Mouse (Mus musculus) hindbrain, embryonic 10.5 days (tissue): Measurements from ENCODE around the gene Hdac4. TPM values are rescaled to one million over a fixed set of nuclear protein-coding genes. Genes with fewer than 3 reads are reported as not detected.

Experiments
- DNase-seq: peaks from one replicate; pipeline ENCODE4 v3.0.0-alpha.2; 2017; ENCODE audit warnings: low spot score
- H3K27ac ChIP-seq: fragments of 300-500 bp; sonication (generic); 2 replicates; pipeline ENCODE4 v1.5.1; 2016; ENCODE audit warnings: mild to moderate bottlenecking, moderate library complexity
- H3K27me3 ChIP-seq: fragments of 300-500 bp; sonication (generic); 2 replicates; pipeline ENCODE4 v1.6.1; 2016; ENCODE audit warnings: mild to moderate bottlenecking; ENCODE audit not compliant: poor library complexity, insufficient read depth, severe bottlenecking
- H3K36me3 ChIP-seq: fragments of 300-500 bp; sonication (generic); 2 replicates; pipeline ENCODE4 v1.6.1; 2016; ENCODE audit warnings: mild to moderate bottlenecking, moderate library complexity
- H3K4me1 ChIP-seq: fragments of 300-500 bp; sonication (generic); replicated peaks from 2 replicates; pipeline ENCODE4 v1.6.1; 2016; ENCODE audit warnings: mild to moderate bottlenecking
- H3K4me3 ChIP-seq: fragments of 300-500 bp; sonication (generic); 2 replicates; pipeline ENCODE4 v1.5.1; 2016; ENCODE audit warnings: mild to moderate bottlenecking, moderate library complexity
- H3K9me3 ChIP-seq: fragments of 300-500 bp; sonication (generic); 2 replicates; pipeline ENCODE4 v1.6.1; 2016; ENCODE audit warnings: mild to moderate bottlenecking, moderate library complexity
- WGBS: fragments of 180-500 bp; shearing (Covaris S2); methylation state at CpG from one replicate; pipeline ENCODE4 v1.1.7; 2016; 5-methylcytosine and 5-hydroxymethylcytosine counted together
- polyA plus RNA-seq: library from polyadenylated mRNA; unstranded; fragments of >200 nt; fragmentation: Nextera tagmentation; extraction: Ambion mirVana; gene quantifications from 2 replicates; pipeline ENCODE4 v1.2.1, GENCODE M21; 2016

The Hdac4 gene
- polyA plus RNA-seq, 1 experiment from 2014 or later, result 20.8 TPM

- Histone ChIP-seq H3K9me3 (no peaks in the 10 kb centered on the region), H3K4me3 (no peak overlapping the region), H3K27me3 (no peaks in the 10 kb centered on the region), H3K4me1 (peaks cover 8% of the 10 kb centered on the region), H3K36me3 (peaks cover 87% of the 10 kb centered on the region), H3K27ac (no peak overlapping the region)
- no peak for DNase-seq
- 66% methylated on average over 1 of the region's 1 CpGs for WGBS
These were observed 214.1 kb downstream of the Hdac4 start for GRCm38 (mm10) chr1:91981381-91981780.

GRCm38 (mm10) chr1:91978443-91978842, 217.1 kb downstream of the Hdac4 start:
- WGBS, result 67% methylated on average over 3 of the region's 3 CpGs
- Histone ChIP-seq H3K9me3 (no peaks in the 10 kb centered on the region), H3K4me1 (peaks cover 8% of the 10 kb centered on the region), H3K27me3 (no peaks in the 10 kb centered on the region), H3K27ac (no peak overlapping the region), H3K4me3 (no peak overlapping the region), H3K36me3 (peaks cover 89% of the 10 kb centered on the region)
- DNase-seq, result peak; percentile 35

GRCm38 (mm10) chr1:91968710-91969379, 226.7 kb downstream of the Hdac4 start:
- Histone ChIP-seq H3K27ac (peak overlapping the region; percentile 42), H3K9me3 (no peaks in the 10 kb centered on the region), H3K4me3 (no peak overlapping the region), H3K36me3 (peaks cover 98% of the 10 kb centered on the region), H3K27me3 (no peaks in the 10 kb centered on the region), H3K4me1 (no peaks in the 10 kb centered on the region)
- peak; percentile 62 for DNase-seq
- 67% methylated on average over 5 of the region's 5 CpGs for WGBS

DNA sequence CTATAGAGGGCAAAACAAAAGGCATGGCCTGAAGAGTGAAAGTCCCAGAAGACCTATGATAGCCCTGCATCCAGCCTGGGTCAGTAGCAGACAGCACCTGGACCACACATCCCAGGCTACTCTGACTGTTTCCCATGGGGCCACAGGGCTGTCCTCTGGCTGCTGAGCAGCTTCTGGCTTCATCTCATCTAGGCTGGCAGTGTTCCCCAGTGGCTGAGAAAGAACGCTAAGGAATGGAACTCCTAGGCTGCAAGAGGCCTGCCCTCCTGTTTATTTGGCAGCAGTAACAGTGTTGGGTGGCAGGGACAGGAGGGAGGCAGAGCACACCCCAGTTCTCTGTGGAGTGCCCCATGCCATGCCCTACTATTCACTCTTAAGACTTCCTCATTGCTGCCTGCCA, 228.5 kb downstream of the Hdac4 start:
- WGBS, result 82% methylated on average over 1 of the region's 1 CpGs
- H3K9me3 ChIP-seq, result no peaks in the 10 kb centered on the region
- H3K36me3 ChIP-seq, result peaks cover 88% of the 10 kb centered on the region
- no peak for DNase-seq
- H3K4me1 ChIP-seq, result 0 out of 2 replicates have a peak, but pooled peaks cover 4% of the 10 kb centered on the region
- no peak overlapping the region for H3K27ac ChIP-seq
- H3K4me3 ChIP-seq, result no peak overlapping the region
- no peaks in the 10 kb centered on the region for H3K27me3 ChIP-seq

- Histone ChIP-seq H3K27ac (no peak overlapping the region), H3K9me3 (no peaks in the 10 kb centered on the region), H3K36me3 (peaks cover 84% of the 10 kb centered on the region), H3K4me3 (no peak overlapping the region), H3K27me3 (no peaks in the 10 kb centered on the region), H3K4me1 (0 out of 2 replicates have a peak, but pooled peaks cover 4% of the 10 kb centered on the region)
- DNase-seq, result no peak
- WGBS, result 75% methylated on average over 9 of the region's 9 CpGs
These were observed 230.8 kb downstream of the Hdac4 start for GRCm38 (mm10) chr1:91964486-91965335.

DNA sequence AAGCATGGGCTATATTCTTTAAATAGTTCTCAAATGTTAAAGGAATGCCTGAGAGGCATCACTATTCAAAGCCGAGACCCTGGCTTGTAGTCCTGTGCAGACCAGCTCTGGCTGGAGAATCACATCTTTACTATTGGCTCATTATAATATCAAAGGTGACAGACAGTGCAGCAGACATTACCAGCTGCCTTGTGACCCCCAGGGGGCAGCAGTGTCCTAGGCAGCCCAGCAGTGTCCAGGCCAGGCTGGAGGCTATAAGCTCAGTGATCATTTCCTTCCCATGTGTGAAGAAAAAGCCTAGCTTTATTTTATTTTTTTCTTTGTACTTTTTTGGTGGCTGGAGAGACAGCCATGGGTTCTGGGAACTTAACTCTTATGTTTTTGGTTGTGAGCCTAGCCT, 233.2 kb downstream of the Hdac4 start:
- Histone ChIP-seq H3K4me3 (no peak overlapping the region), H3K36me3 (peaks cover 86% of the 10 kb centered on the region), H3K27me3 (no peaks in the 10 kb centered on the region), H3K27ac (no peak overlapping the region), H3K4me1 (0 out of 2 replicates have a peak, but pooled peaks cover 4% of the 10 kb centered on the region), H3K9me3 (no peaks in the 10 kb centered on the region)
- 45% methylated on average over 1 of the region's 1 CpGs for WGBS
- peak; percentile 60 for DNase-seq

DNA sequence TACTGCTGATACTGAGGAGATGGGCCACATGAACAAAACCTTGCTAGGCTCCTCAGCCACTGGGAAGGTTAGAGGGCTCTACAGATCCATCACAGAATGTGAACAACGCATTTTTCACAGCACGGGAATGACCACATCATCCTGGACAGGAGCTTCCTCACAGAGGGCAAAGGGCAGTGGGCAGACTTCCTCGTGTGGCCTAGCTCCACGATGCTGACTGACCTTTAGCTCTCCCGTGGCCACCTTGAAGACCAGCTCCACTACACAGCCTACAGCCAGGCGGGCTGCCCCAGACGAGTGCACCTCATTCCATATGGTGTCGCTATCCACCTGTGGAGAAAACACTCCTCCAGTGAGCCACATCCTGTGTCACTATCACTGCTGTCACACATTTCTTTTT, 234.3 kb downstream of the Hdac4 start:
- Histone ChIP-seq H3K4me1 (0 out of 2 replicates have a peak, but pooled peaks cover 4% of the 10 kb centered on the region), H3K4me3 (no peak overlapping the region), H3K36me3 (peaks cover 85% of the 10 kb centered on the region), H3K27me3 (no peaks in the 10 kb centered on the region), H3K27ac (no peak overlapping the region), H3K9me3 (no peaks in the 10 kb centered on the region)
- DNase-seq, result no peak
- WGBS, result 79% methylated on average over 8 of the region's 8 CpGs

- no peak for DNase-seq
- 0 out of 2 replicates have a peak, but pooled peaks cover 4% of the 10 kb centered on the region for H3K4me1 ChIP-seq
- H3K27ac ChIP-seq, result no peak overlapping the region
- peaks cover 85% of the 10 kb centered on the region for H3K36me3 ChIP-seq
- no peaks in the 10 kb centered on the region for H3K27me3 ChIP-seq
- H3K4me3 ChIP-seq, result no peak overlapping the region
- no peaks in the 10 kb centered on the region for H3K9me3 ChIP-seq
- WGBS, result 90% methylated on average over 3 of the region's 3 CpGs
These were observed 235.6 kb downstream of the Hdac4 start for GRCm38 (mm10) chr1:91959891-91960290.

DNA sequence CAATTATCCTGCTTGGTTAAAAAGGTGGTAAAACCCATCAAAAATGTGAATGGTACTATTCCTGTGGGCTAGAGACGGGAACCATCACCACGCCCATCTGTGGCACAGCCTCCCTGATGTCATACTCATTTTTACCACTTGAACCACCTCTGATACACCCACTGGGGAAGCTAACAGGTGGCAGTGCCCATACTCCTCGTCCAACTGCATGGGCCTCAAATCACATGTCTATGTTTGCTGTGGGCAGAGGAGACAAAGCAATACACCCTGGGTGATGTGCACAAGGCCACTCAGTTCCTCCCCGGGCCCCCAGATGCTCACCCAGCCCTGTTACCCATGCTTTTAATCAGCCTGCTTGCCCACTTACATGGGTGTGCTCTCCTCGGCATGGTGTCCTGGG, 236.5 kb downstream of the Hdac4 start:
- H3K4me1 ChIP-seq, result 0 out of 2 replicates have a peak, but pooled peaks cover 4% of the 10 kb centered on the region
- no peaks in the 10 kb centered on the region for H3K9me3 ChIP-seq
- 91% methylated on average over 5 of the region's 5 CpGs for WGBS
- H3K27ac ChIP-seq, result no peak overlapping the region
- no peak overlapping the region for H3K4me3 ChIP-seq
- no peak for DNase-seq
- H3K36me3 ChIP-seq, result peaks cover 85% of the 10 kb centered on the region
- H3K27me3 ChIP-seq, result no peaks in the 10 kb centered on the region

DNA sequence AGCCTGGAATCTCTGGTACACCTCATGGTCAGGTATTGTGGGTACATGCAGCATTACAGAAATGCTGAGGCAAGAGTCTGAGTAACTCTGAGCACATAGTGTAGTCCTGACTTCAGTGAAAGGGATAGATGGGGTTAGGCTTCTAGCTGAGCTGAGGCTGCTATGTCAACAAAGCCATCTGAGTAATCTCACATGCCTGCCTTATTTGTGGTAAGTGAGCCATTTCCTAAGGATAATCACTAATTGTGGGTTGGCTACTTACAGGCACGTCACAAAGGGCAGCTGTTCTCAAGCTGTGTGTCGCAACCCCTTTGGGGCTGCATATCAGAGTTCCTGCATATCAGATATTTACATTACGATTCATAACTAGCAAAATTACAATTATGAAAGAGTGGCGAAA, 239.3 kb downstream of the Hdac4 start:
- H3K36me3 ChIP-seq, result peaks cover 99% of the 10 kb centered on the region

GRCm38 (mm10) chr1:91954954-91955353, 240.5 kb downstream of the Hdac4 start:
- DNase-seq, result no peak
- no peaks in the 10 kb centered on the region for H3K9me3 ChIP-seq
- H3K4me1 ChIP-seq, result no peaks in the 10 kb centered on the region
- WGBS, result 92% methylated on average over 5 of the region's 5 CpGs
- H3K4me3 ChIP-seq, result no peak overlapping the region
- H3K27me3 ChIP-seq, result no peaks in the 10 kb centered on the region
- H3K27ac ChIP-seq, result no peak overlapping the region
- H3K36me3 ChIP-seq, result peaks cover 99% of the 10 kb centered on the region

More for the DNA sequence above, 239.3 kb downstream of the Hdac4 start:
- WGBS, result 87% methylated on average over 4 of the region's 4 CpGs
- Histone ChIP-seq H3K27ac (no peak overlapping the region), H3K4me3 (no peak overlapping the region), H3K27me3 (no peaks in the 10 kb centered on the region), H3K9me3 (no peaks in the 10 kb centered on the region), H3K4me1 (no peaks in the 10 kb centered on the region)
- no peak for DNase-seq

GRCm38 (mm10) chr1:91952912-91953311, 242.6 kb downstream of the Hdac4 start:
- no peaks in the 10 kb centered on the region for H3K27me3 ChIP-seq
- no peak overlapping the region for H3K4me3 ChIP-seq
- no peaks in the 10 kb centered on the region for H3K4me1 ChIP-seq
- H3K36me3 ChIP-seq, result peaks cover 99% of the 10 kb centered on the region
- DNase-seq, result no peak
- H3K9me3 ChIP-seq, result no peaks in the 10 kb centered on the region
- WGBS, result 78% methylated on average over 6 of the region's 6 CpGs
- no peak overlapping the region for H3K27ac ChIP-seq

DNA sequence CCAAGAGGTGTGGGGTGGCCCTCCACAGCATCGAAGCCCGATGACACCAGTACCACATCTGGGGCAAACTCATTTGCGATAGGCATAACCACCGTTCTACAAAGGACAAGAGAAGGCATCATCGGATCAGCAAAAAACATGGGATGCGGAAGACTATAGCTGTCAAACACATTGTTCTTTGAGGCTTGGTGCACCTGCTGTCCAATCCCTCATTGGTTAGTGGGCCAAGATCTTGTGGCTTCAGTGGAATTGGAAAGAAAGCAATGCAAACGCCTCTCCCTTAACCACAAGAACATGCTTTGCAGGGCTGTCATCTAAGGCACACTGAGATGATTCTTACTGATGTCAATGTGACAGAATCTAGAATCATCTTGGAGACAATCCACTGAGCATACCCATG, 248.1 kb downstream of the Hdac4 start:
- H3K4me3 ChIP-seq, result no peak overlapping the region
- H3K27me3 ChIP-seq, result no peaks in the 10 kb centered on the region
- peaks cover 100% of the 10 kb centered on the region for H3K36me3 ChIP-seq
- H3K9me3 ChIP-seq, result no peaks in the 10 kb centered on the region
- H3K4me1 ChIP-seq, result no peaks in the 10 kb centered on the region
- H3K27ac ChIP-seq, result no peak overlapping the region
- no peak for DNase-seq
- WGBS, result 94% methylated on average over 7 of the region's 7 CpGs
